Mouse (Mus musculus) brain, embryonic 14.5 days (tissue): Measurements from ENCODE around the gene Rab13.
"Not testable (repeated sequence)": the region's sequence is repeated elsewhere in the genome, so short reads cannot be mapped to it uniquely, and the experiment has no call there.

Source experiments
- CTCF ChIP-seq: fragments of 200-500 bp; IDR thresholded peaks from 2 replicates; pipeline ENCODE4 v1.5.1; 2012; ENCODE audit warnings: inconsistent platforms, mild to moderate bottlenecking, moderate library complexity, borderline replicate concordance; ENCODE audit not compliant: insufficient read depth, insufficient read length; ENCODE audit errors: extremely low read depth
- POLR2A ChIP-seq: fragments of 200-500 bp; IDR thresholded peaks from 2 replicates; pipeline ENCODE4 v1.6.1; 2012; ENCODE audit warnings: mild to moderate bottlenecking, inconsistent platforms, borderline replicate concordance; ENCODE audit not compliant: poor library complexity, insufficient read depth, insufficient read length, severe bottlenecking; ENCODE audit errors: extremely low read depth

GRCm38 (mm10) chr3:90253174-90253573 is 39.7 kb downstream of the Rab13 start:
- not testable (repeated sequence) for TF ChIP-seq POLR2A, CTCF
